Mouse (Mus musculus) embryonic facial prominence, embryonic 15.5 days (tissue): ENCODE results near the gene Myl6. TPM values are rescaled to one million over a fixed set of nuclear protein-coding genes. Genes with fewer than 3 reads are reported as not detected.
"Not testable (repeated sequence)": the region's sequence is repeated elsewhere in the genome, so short reads cannot be mapped to it uniquely, and the experiment has no call there.

Experiments
- ATAC-seq: fragments of 200-750 bp; cut with Nextera tagmentation; 2 replicates; pipeline ENCODE4 v1.8.0; 2017; ENCODE audit warnings: low read depth, moderate TSS enrichment; ENCODE audit not compliant: insufficient number of reproducible peaks, low FRiP score, low TSS enrichment
- H3K27ac ChIP-seq: fragments of 300-500 bp; sonication (generic); replicated peaks from 2 replicates; pipeline ENCODE4 v1.5.1; 2015; ENCODE audit warnings: mild to moderate bottlenecking, inconsistent platforms
- H3K27me3 ChIP-seq: fragments of 300-500 bp; sonication (generic); 2 replicates; pipeline ENCODE4 v1.6.1; 2015; ENCODE audit warnings: inconsistent platforms
- H3K36me3 ChIP-seq: fragments of 300-500 bp; sonication (generic); 2 replicates; pipeline ENCODE4 v1.6.1; 2015; ENCODE audit warnings: mild to moderate bottlenecking, inconsistent platforms
- H3K4me1 ChIP-seq: fragments of 300-500 bp; sonication (generic); 2 replicates; pipeline ENCODE4 v1.6.1; 2015; ENCODE audit warnings: inconsistent platforms
- H3K4me2 ChIP-seq: fragments of 300-500 bp; sonication (generic); replicated peaks from 2 replicates; pipeline ENCODE4 v1.6.1; 2015; ENCODE audit warnings: mild to moderate bottlenecking, inconsistent platforms
- H3K4me3 ChIP-seq: fragments of 300-500 bp; sonication (generic); replicated peaks from 2 replicates; pipeline ENCODE4 v1.5.1; 2015; ENCODE audit warnings: mild to moderate bottlenecking, inconsistent platforms
- H3K9ac ChIP-seq: fragments of 300-500 bp; sonication (generic); 2 replicates; pipeline ENCODE4 v1.6.1; 2015; ENCODE audit warnings: inconsistent platforms
- H3K9me3 ChIP-seq: fragments of 300-500 bp; sonication (generic); replicated peaks from 2 replicates; pipeline ENCODE4 v1.6.1; 2016; ENCODE audit warnings: inconsistent platforms
- WGBS: fragments of 180-500 bp; shearing (Covaris S2); methylation state at CpG from one replicate; pipeline ENCODE4 v1.1.7; 2015; 5-methylcytosine and 5-hydroxymethylcytosine counted together
- polyA plus RNA-seq: library from polyadenylated mRNA; unstranded; fragments of >200 nt; fragmentation: Nextera tagmentation; extraction: Ambion mirVana; gene quantifications from 2 replicates; pipeline ENCODE4 v1.2.1, GENCODE M21; 2015

Myl6 gene
- polyA plus RNA-seq, 1 experiment from 2014 or later, result 1,219 TPM

GRCm38 (mm10) chr10:128497134-128497737 lies 3.3 kb upstream of the Myl6 start:
- Histone ChIP-seq H3K9me3 (no peaks in the 10 kb centered on the region), H3K4me1 (peaks cover 36% of the 10 kb centered on the region), H3K36me3 (no peaks in the 10 kb centered on the region), H3K27ac (no peak overlapping the region), H3K4me2 (no peak overlapping the region), H3K9ac (no peak overlapping the region), H3K4me3 (0 out of 2 replicates have a peak overlapping the region, but pooled peaks have one; percentile 2), H3K27me3 (no peaks in the 10 kb centered on the region)
- ATAC-seq, result no peak
- WGBS, result 41% methylated on average over 6 of the region's 6 CpGs

- Histone ChIP-seq H3K4me3 (no peak overlapping the region), H3K36me3 (peaks cover 2% of the 10 kb centered on the region), H3K4me1 (peaks cover 41% of the 10 kb centered on the region), H3K27me3 (no peaks in the 10 kb centered on the region), H3K9me3 (no peaks in the 10 kb centered on the region), H3K27ac (0 out of 2 replicates have a peak overlapping the region, but pooled peaks have one; percentile 28), H3K4me2 (no peak overlapping the region), H3K9ac (no peak overlapping the region)
- WGBS, result 32% methylated on average over 6 of the region's 6 CpGs
- ATAC-seq, result no peak
These were observed 2.6 kb upstream of the Myl6 start for GRCm38 (mm10) chr10:128496509-128497077.

GRCm38 (mm10) chr10:128495903-128496302 lies 2.0 kb upstream of the Myl6 start:
- H3K9me3 ChIP-seq, result no peaks in the 10 kb centered on the region
- H3K27me3 ChIP-seq, result no peaks in the 10 kb centered on the region
- H3K9ac ChIP-seq, result no peak overlapping the region
- no peak for ATAC-seq
- H3K4me1 ChIP-seq, result peaks cover 48% of the 10 kb centered on the region
- 0 out of 2 replicates have a peak overlapping the region, but pooled peaks have one; percentile 28 for H3K27ac ChIP-seq
- WGBS, result 75% methylated on average over 4 of the region's 4 CpGs
- no peak overlapping the region for H3K4me3 ChIP-seq
- no peak overlapping the region for H3K4me2 ChIP-seq
- H3K36me3 ChIP-seq, result peaks cover 9% of the 10 kb centered on the region

- Histone ChIP-seq H3K4me2 (peak overlapping the region; percentile 77; the same call in 1 of the 2 replicates), H3K4me1 (peaks cover 53% of the 10 kb centered on the region), H3K9ac (no peak overlapping the region), H3K9me3 (no peaks in the 10 kb centered on the region), H3K27me3 (no peaks in the 10 kb centered on the region), H3K27ac (peak overlapping the region; percentile 100; the same call in 1 of the 2 replicates), H3K4me3 (peak overlapping the region; percentile 87), H3K36me3 (peaks cover 14% of the 10 kb centered on the region)
- no peak for ATAC-seq
- 67% methylated on average over 2 of the region's 2 CpGs for WGBS
These were observed 1.3 kb upstream of the Myl6 start for GRCm38 (mm10) chr10:128495270-128495669.

GRCm38 (mm10) chr10:128494667-128495245 lies 811 bp upstream of the Myl6 start:
- peak overlapping the region; percentile 100 for H3K27ac ChIP-seq
- H3K9me3 ChIP-seq, result no peaks in the 10 kb centered on the region
- H3K9ac ChIP-seq, result peak overlapping the region; percentile 77
- peaks cover 58% of the 10 kb centered on the region for H3K4me1 ChIP-seq
- peak overlapping the region; percentile 77 for H3K4me2 ChIP-seq
- 52% methylated on average over 11 of the region's 11 CpGs for WGBS
- peaks cover 19% of the 10 kb centered on the region for H3K36me3 ChIP-seq
- no peaks in the 10 kb centered on the region for H3K27me3 ChIP-seq
- ATAC-seq, result no peak
- H3K4me3 ChIP-seq, result peak overlapping the region; percentile 87

GRCm38 (mm10) chr10:128493319-128493694 lies 638 bp downstream of the Myl6 start:
- Histone ChIP-seq H3K27me3 (no peaks in the 10 kb centered on the region), H3K9ac (peak overlapping the region; percentile 91), H3K27ac (peak overlapping the region; percentile 100), H3K4me3 (peak overlapping the region; percentile 87), H3K9me3 (no peaks in the 10 kb centered on the region), H3K4me2 (peak overlapping the region; percentile 77), H3K4me1 (peaks cover 54% of the 10 kb centered on the region), H3K36me3 (peaks cover 34% of the 10 kb centered on the region)
- under 1% methylated on average over 12 of the region's 12 CpGs for WGBS
- peak; percentile 15 for ATAC-seq

GRCm38 (mm10) chr10:128492633-128493311 lies 1.2 kb downstream of the Myl6 start:
- Histone ChIP-seq H3K36me3 (peaks cover 39% of the 10 kb centered on the region), H3K27ac (peak overlapping the region; percentile 100), H3K9me3 (no peaks in the 10 kb centered on the region), H3K27me3 (no peaks in the 10 kb centered on the region), H3K4me1 (peaks cover 48% of the 10 kb centered on the region), H3K4me2 (peak overlapping the region; percentile 77), H3K9ac (peak overlapping the region; percentile 91), H3K4me3 (peak overlapping the region; percentile 87)
- ATAC-seq, result peak; percentile 66
- WGBS, result 18% methylated on average over 12 of the region's 12 CpGs

GRCm38 (mm10) chr10:128492051-128492450 lies 1.9 kb downstream of the Myl6 start:
- WGBS, result 62% methylated on average over 8 of the region's 8 CpGs
- not testable (repeated sequence) for H3K9me3 ChIP-seq, H3K27me3 ChIP-seq, ATAC-seq
- H3K9ac ChIP-seq, result peak overlapping the region; percentile 91
- H3K4me3 ChIP-seq, result peak overlapping the region; percentile 87
- H3K27ac ChIP-seq, result peak overlapping the region; percentile 100
- peak overlapping the region; percentile 77 for H3K4me2 ChIP-seq
- peaks cover 46% of the 10 kb centered on the region for H3K36me3 ChIP-seq
- peaks cover 43% of the 10 kb centered on the region for H3K4me1 ChIP-seq

GRCm38 (mm10) chr10:128491495-128491894 lies 2.5 kb downstream of the Myl6 start:
- Histone ChIP-seq H3K4me2 (peak overlapping the region; percentile 77), H3K27ac (peak overlapping the region; percentile 29), H3K4me1 (peaks cover 39% of the 10 kb centered on the region), H3K27me3 (no peaks in the 10 kb centered on the region), H3K4me3 (peak overlapping the region; percentile 87), H3K9me3 (no peaks in the 10 kb centered on the region), H3K36me3 (peaks cover 50% of the 10 kb centered on the region), H3K9ac (0 out of 2 replicates have a peak overlapping the region, but pooled peaks have one; percentile 6)
- ATAC-seq, result no peak
- WGBS, result 54% methylated on average over 6 of the region's 6 CpGs

- no peak for ATAC-seq
- H3K27me3 ChIP-seq, result no peaks in the 10 kb centered on the region
- H3K9me3 ChIP-seq, result no peaks in the 10 kb centered on the region
- peak overlapping the region; percentile 29 for H3K27ac ChIP-seq
- peak overlapping the region; percentile 87; the same call in 1 of the 2 replicates for H3K4me3 ChIP-seq
- peaks cover 37% of the 10 kb centered on the region for H3K4me1 ChIP-seq
- WGBS, result 53% methylated on average over 5 of the region's 5 CpGs
- H3K9ac ChIP-seq, result no peak overlapping the region
- H3K36me3 ChIP-seq, result peaks cover 56% of the 10 kb centered on the region
- H3K4me2 ChIP-seq, result peak overlapping the region; percentile 77
These were observed 3.0 kb downstream of the Myl6 start for GRCm38 (mm10) chr10:128490912-128491311.

- Histone ChIP-seq H3K4me3 (no peak overlapping the region), H3K4me2 (no peak overlapping the region), H3K27me3 (no peaks in the 10 kb centered on the region), H3K9me3 (no peaks in the 10 kb centered on the region), H3K36me3 (peaks cover 62% of the 10 kb centered on the region), H3K4me1 (peaks cover 34% of the 10 kb centered on the region), H3K9ac (no peak overlapping the region; the same call in 1 of the 2 replicates), H3K27ac (peak overlapping the region; percentile 29)
- 44% methylated on average over 5 of the region's 5 CpGs for WGBS
- no peak for ATAC-seq
These were observed 3.7 kb downstream of the Myl6 start for GRCm38 (mm10) chr10:128490232-128490631.
